Mouse (Mus musculus): Measurements from ENCODE around the gene 1810009A15Rik.
A peak's percentile ranks its signal among the peaks of the same experiment; 100 is the strongest.

The 1810009A15Rik gene

GRCm38 (mm10) chr19:8888511-8889385 is at the start of gene 1810009A15Rik, which contains the start of gene Gm49416:
TSS of gene 1810009A15Rik (plus strand) at chr19:8888853.
TSS of gene Gm49416 (plus strand) at chr19:8888926.
- Histone ChIP-seq H3K36me3 (ENCODE audit: control insufficient read depth, insufficient read depth, low read length, poor library complexity, severe bottlenecking) (0 out of 2 replicates have a peak, but pooled peaks cover 2% of the 10 kb centered on the region), H3K27me3 (ENCODE audit: control insufficient read depth, insufficient read depth, low read length, poor library complexity, severe bottlenecking) (no peaks in the 10 kb centered on the region)
- peak; percentile 96 for DNase-seq (ENCODE audit: low read depth, low spot score)

- DNase-seq (ENCODE audit: low read depth, low spot score), result no peak
- Histone ChIP-seq H3K36me3 (ENCODE audit: control insufficient read depth, insufficient read depth, low read length, poor library complexity, severe bottlenecking) (peaks cover 5% of the 10 kb centered on the region; the same call in 1 of the 2 replicates), H3K27me3 (ENCODE audit: control insufficient read depth, insufficient read depth, low read length, poor library complexity, severe bottlenecking) (no peaks in the 10 kb centered on the region)
These were observed 49.3 kb upstream of the 1810009A15Rik start, which contains the start of gene Gng3 for GRCm38 (mm10) chr19:8839103-8839907. TSS of gene Gng3 (minus strand) at chr19:8839194.

GRCm38 (mm10) chr19:8839908-8840791 is 48.5 kb upstream of the 1810009A15Rik start:
- 0 out of 2 replicates have a peak, but pooled peaks cover 2% of the 10 kb centered on the region for H3K36me3 ChIP-seq (ENCODE audit: control insufficient read depth, insufficient read depth, low read length, poor library complexity, severe bottlenecking)
- peak; percentile 65 for DNase-seq (ENCODE audit: low read depth, low spot score)
- no peaks in the 10 kb centered on the region for H3K27me3 ChIP-seq (ENCODE audit: control insufficient read depth, insufficient read depth, low read length, poor library complexity, severe bottlenecking)

GRCm38 (mm10) chr19:8841012-8841411 is 47.6 kb upstream of the 1810009A15Rik start:
- no peak for DNase-seq (ENCODE audit: low read depth, low spot score)
- H3K27me3 ChIP-seq (ENCODE audit: control insufficient read depth, insufficient read depth, low read length, poor library complexity, severe bottlenecking), result no peaks in the 10 kb centered on the region
- 0 out of 2 replicates have a peak, but pooled peaks cover 2% of the 10 kb centered on the region for H3K36me3 ChIP-seq (ENCODE audit: control insufficient read depth, insufficient read depth, low read length, poor library complexity, severe bottlenecking)

GRCm38 (mm10) chr19:8842961-8843360 is 45.7 kb upstream of the 1810009A15Rik start:
- H3K27me3 ChIP-seq (ENCODE audit: control insufficient read depth, insufficient read depth, low read length, poor library complexity, severe bottlenecking), result no peaks in the 10 kb centered on the region
- peaks cover 2% of the 10 kb centered on the region; the same call in 1 of the 2 replicates for H3K36me3 ChIP-seq (ENCODE audit: control insufficient read depth, insufficient read depth, low read length, poor library complexity, severe bottlenecking)
- DNase-seq (ENCODE audit: low read depth, low spot score), result no peak

GRCm38 (mm10) chr19:8844371-8845129 is 44.1 kb upstream of the 1810009A15Rik start:
- DNase-seq (ENCODE audit: low read depth, low spot score), result peak; percentile 86
- Histone ChIP-seq H3K27me3 (ENCODE audit: control insufficient read depth, insufficient read depth, low read length, poor library complexity, severe bottlenecking) (no peaks in the 10 kb centered on the region), H3K36me3 (ENCODE audit: control insufficient read depth, insufficient read depth, low read length, poor library complexity, severe bottlenecking) (peaks cover 2% of the 10 kb centered on the region)

- Histone ChIP-seq H3K36me3 (ENCODE audit: control insufficient read depth, insufficient read depth, low read length, poor library complexity, severe bottlenecking) (no peaks in the 10 kb centered on the region; the same call in none of the 2 replicates), H3K27me3 (ENCODE audit: control insufficient read depth, insufficient read depth, low read length, poor library complexity, severe bottlenecking) (no peaks in the 10 kb centered on the region)
- DNase-seq (ENCODE audit: low read depth, low spot score), result no peak
These were observed 40.3 kb upstream of the 1810009A15Rik start for GRCm38 (mm10) chr19:8848356-8848755.

GRCm38 (mm10) chr19:8850402-8850901 is 38.2 kb upstream of the 1810009A15Rik start, which contains the start of gene Lrrn4cl:
TSS of gene Lrrn4cl (plus strand) at chr19:8850768.
- no peak for DNase-seq (ENCODE audit: low read depth, low spot score)
- H3K36me3 ChIP-seq (ENCODE audit: control insufficient read depth, insufficient read depth, low read length, poor library complexity, severe bottlenecking), result no peaks in the 10 kb centered on the region; the same call in none of the 2 replicates
- no peaks in the 10 kb centered on the region for H3K27me3 ChIP-seq (ENCODE audit: control insufficient read depth, insufficient read depth, low read length, poor library complexity, severe bottlenecking)

- no peak for DNase-seq (ENCODE audit: low read depth, low spot score)
- H3K27me3 ChIP-seq (ENCODE audit: control insufficient read depth, insufficient read depth, low read length, poor library complexity, severe bottlenecking), result no peaks in the 10 kb centered on the region
- no peaks in the 10 kb centered on the region; the same call in none of the 2 replicates for H3K36me3 ChIP-seq (ENCODE audit: control insufficient read depth, insufficient read depth, low read length, poor library complexity, severe bottlenecking)
These were observed 37.0 kb upstream of the 1810009A15Rik start for GRCm38 (mm10) chr19:8851639-8852038.

GRCm38 (mm10) chr19:8852236-8852928 is 36.3 kb upstream of the 1810009A15Rik start:
- no peak for DNase-seq (ENCODE audit: low read depth, low spot score)
- Histone ChIP-seq H3K27me3 (ENCODE audit: control insufficient read depth, insufficient read depth, low read length, poor library complexity, severe bottlenecking) (no peaks in the 10 kb centered on the region), H3K36me3 (ENCODE audit: control insufficient read depth, insufficient read depth, low read length, poor library complexity, severe bottlenecking) (no peaks in the 10 kb centered on the region; the same call in 1 of the 2 replicates)

- no peak for DNase-seq (ENCODE audit: low read depth, low spot score)
- H3K27me3 ChIP-seq (ENCODE audit: control insufficient read depth, insufficient read depth, low read length, poor library complexity, severe bottlenecking), result no peaks in the 10 kb centered on the region
- H3K36me3 ChIP-seq (ENCODE audit: control insufficient read depth, insufficient read depth, low read length, poor library complexity, severe bottlenecking), result no peaks in the 10 kb centered on the region; the same call in 1 of the 2 replicates
These were observed 35.5 kb upstream of the 1810009A15Rik start for GRCm38 (mm10) chr19:8853117-8853516.

- peak; percentile 65 for DNase-seq (ENCODE audit: low read depth, low spot score)
- H3K27me3 ChIP-seq (ENCODE audit: control insufficient read depth, insufficient read depth, low read length, poor library complexity, severe bottlenecking), result no peaks in the 10 kb centered on the region
- H3K36me3 ChIP-seq (ENCODE audit: control insufficient read depth, insufficient read depth, low read length, poor library complexity, severe bottlenecking), result no peaks in the 10 kb centered on the region
These were observed 31.0 kb upstream of the 1810009A15Rik start for GRCm38 (mm10) chr19:8857689-8858088.

GRCm38 (mm10) chr19:8859018-8859417 is 29.6 kb upstream of the 1810009A15Rik start:
- H3K36me3 ChIP-seq (ENCODE audit: control insufficient read depth, insufficient read depth, low read length, poor library complexity, severe bottlenecking), result no peaks in the 10 kb centered on the region
- peak; percentile 66 for DNase-seq (ENCODE audit: low read depth, low spot score)
- no peaks in the 10 kb centered on the region for H3K27me3 ChIP-seq (ENCODE audit: control insufficient read depth, insufficient read depth, low read length, poor library complexity, severe bottlenecking)
